Mouse (Mus musculus) lung, postnatal 0 days (tissue): ENCODE data around the gene Uts2b.

ENCODE experiments used
- CTCF ChIP-seq: IDR thresholded peaks from 2 replicates; pipeline ENCODE4 v1.5.1; 2016; ENCODE audit warnings: antibody characterized with exemption, mild to moderate bottlenecking
- EP300 ChIP-seq: IDR thresholded peaks from 2 replicates; pipeline ENCODE4 v1.6.1; 2016; ENCODE audit warnings: antibody characterized with exemption, mild to moderate bottlenecking, control low read depth

GRCm38 (mm10) chr16:27399026-27399718 lies 29.1 kb upstream of the Uts2b start:
- TF ChIP-seq EP300 (no peak), CTCF (no peak)
